Mouse (Mus musculus): ENCODE measurements around the gene Pkdcc. TPM values are rescaled to one million over a fixed set of nuclear protein-coding genes. Genes with fewer than 3 reads are reported as not detected.

Pkdcc gene
- polyA plus RNA-seq, 1 experiment from 2014 or later = 5.1 TPM

- Histone ChIP-seq H3K9me3 (ENCODE audit: control insufficient read depth, low read length) (no peaks in the 10 kb centered on the region), H3K4me1 (ENCODE audit: control insufficient read depth, insufficient read depth, low read length) (0 out of 2 replicates have a peak, but pooled peaks cover 3% of the 10 kb centered on the region), H3K9ac (replicated peaks; ENCODE audit: low read length) (no peak overlapping the region), H3K4me2 (ENCODE audit: low read length) (no peak overlapping the region), H3K27me3 (ENCODE audit: control insufficient read depth, insufficient read depth, low read length) (no peaks in the 10 kb centered on the region), H3K36me3 (ENCODE audit: control insufficient read depth, insufficient read depth, low read length) (no peaks in the 10 kb centered on the region), H3K27ac (replicated peaks; ENCODE audit: low read depth, low read length) (no peak overlapping the region), H3K4me3 (replicated peaks; ENCODE audit: low read depth, low read length) (no peak overlapping the region)
- no peak for DNase-seq
- 90% methylated on average over 8 of the region's 8 CpGs for WGBS
- no peak for ATAC-seq (ENCODE audit: low FRiP score, low TSS enrichment)
Observed at GRCm38 (mm10) chr17:83182061-83182664, 32.9 kb upstream of the Pkdcc start.

GRCm38 (mm10) chr17:83182780-83183179 is 32.3 kb upstream of the Pkdcc start:
- no peaks in the 10 kb centered on the region for H3K36me3 ChIP-seq (ENCODE audit: control insufficient read depth, insufficient read depth, low read length)
- WGBS = 84% methylated on average over 6 of the region's 6 CpGs
- no peak overlapping the region for H3K4me2 ChIP-seq (ENCODE audit: low read length)

GRCm38 (mm10) chr17:83187751-83188565 is 27.1 kb upstream of the Pkdcc start:
- no peak overlapping the region for H3K9ac ChIP-seq (replicated peaks; ENCODE audit: low read length)
- 42% methylated on average over 11 of the region's 11 CpGs for WGBS
- no peaks in the 10 kb centered on the region for H3K36me3 ChIP-seq (ENCODE audit: control insufficient read depth, insufficient read depth, low read length)
- H3K27ac ChIP-seq (replicated peaks; ENCODE audit: low read depth, low read length) = no peak overlapping the region
- no peaks in the 10 kb centered on the region for H3K27me3 ChIP-seq (ENCODE audit: control insufficient read depth, insufficient read depth, low read length)
- ATAC-seq (ENCODE audit: low FRiP score, low TSS enrichment) (no peak), DNase-seq (no peak)
- no peak overlapping the region for H3K4me3 ChIP-seq (replicated peaks; ENCODE audit: low read depth, low read length)
- H3K4me2 ChIP-seq (ENCODE audit: low read length) = no peak overlapping the region
- H3K4me1 ChIP-seq (ENCODE audit: control insufficient read depth, insufficient read depth, low read length) = no peaks in the 10 kb centered on the region
- no peaks in the 10 kb centered on the region for H3K9me3 ChIP-seq (ENCODE audit: control insufficient read depth, low read length)

More at GRCm38 (mm10) chr17:83182780-83183179, 32.3 kb upstream of the Pkdcc start:
- no peak overlapping the region for H3K9ac ChIP-seq (replicated peaks; ENCODE audit: low read length)
- no peaks in the 10 kb centered on the region for H3K27me3 ChIP-seq (ENCODE audit: control insufficient read depth, insufficient read depth, low read length)
- no peak for ATAC-seq (ENCODE audit: low FRiP score, low TSS enrichment)
- DNase-seq = no peak
- no peak overlapping the region for H3K4me3 ChIP-seq (replicated peaks; ENCODE audit: low read depth, low read length)
- H3K27ac ChIP-seq (replicated peaks; ENCODE audit: low read depth, low read length) = no peak overlapping the region
- H3K4me1 ChIP-seq (ENCODE audit: control insufficient read depth, insufficient read depth, low read length) = 0 out of 2 replicates have a peak, but pooled peaks cover 3% of the 10 kb centered on the region
- no peaks in the 10 kb centered on the region for H3K9me3 ChIP-seq (ENCODE audit: control insufficient read depth, low read length)

GRCm38 (mm10) chr17:83190810-83191209 is 24.3 kb upstream of the Pkdcc start:
- Histone ChIP-seq H3K9ac (replicated peaks; ENCODE audit: low read length) (no peak overlapping the region), H3K4me3 (replicated peaks; ENCODE audit: low read depth, low read length) (no peak overlapping the region), H3K27ac (replicated peaks; ENCODE audit: low read depth, low read length) (no peak overlapping the region), H3K4me2 (ENCODE audit: low read length) (no peak overlapping the region), H3K27me3 (ENCODE audit: control insufficient read depth, insufficient read depth, low read length) (peaks cover 4% of the 10 kb centered on the region; the same call in 1 of the 2 replicates), H3K36me3 (ENCODE audit: control insufficient read depth, insufficient read depth, low read length) (no peaks in the 10 kb centered on the region), H3K9me3 (ENCODE audit: control insufficient read depth, low read length) (no peaks in the 10 kb centered on the region), H3K4me1 (ENCODE audit: control insufficient read depth, insufficient read depth, low read length) (no peaks in the 10 kb centered on the region)
- 66% methylated on average over 9 of the region's 9 CpGs for WGBS
- no peak for DNase-seq
- ATAC-seq (ENCODE audit: low FRiP score, low TSS enrichment) = no peak

GRCm38 (mm10) chr17:83194491-83194890 is 20.6 kb upstream of the Pkdcc start:
- Histone ChIP-seq H3K4me2 (ENCODE audit: low read length) (no peak overlapping the region), H3K9me3 (ENCODE audit: control insufficient read depth, low read length) (no peaks in the 10 kb centered on the region), H3K4me3 (replicated peaks; ENCODE audit: low read depth, low read length) (no peak overlapping the region), H3K27ac (replicated peaks; ENCODE audit: low read depth, low read length) (no peak overlapping the region), H3K27me3 (ENCODE audit: control insufficient read depth, insufficient read depth, low read length) (peaks cover 4% of the 10 kb centered on the region; the same call in 1 of the 2 replicates), H3K36me3 (ENCODE audit: control insufficient read depth, insufficient read depth, low read length) (no peaks in the 10 kb centered on the region), H3K4me1 (ENCODE audit: control insufficient read depth, insufficient read depth, low read length) (no peaks in the 10 kb centered on the region), H3K9ac (replicated peaks; ENCODE audit: low read length) (no peak overlapping the region)
- no peak for ATAC-seq (ENCODE audit: low FRiP score, low TSS enrichment)
- WGBS = 90% methylated on average over 4 of the region's 4 CpGs
- no peak for DNase-seq

- H3K9me3 ChIP-seq (ENCODE audit: control insufficient read depth, low read length) = no peaks in the 10 kb centered on the region
- H3K27ac ChIP-seq (replicated peaks; ENCODE audit: low read depth, low read length) = no peak overlapping the region
- no peaks in the 10 kb centered on the region for H3K36me3 ChIP-seq (ENCODE audit: control insufficient read depth, insufficient read depth, low read length)
- no peak overlapping the region for H3K4me2 ChIP-seq (ENCODE audit: low read length)
- no peak overlapping the region for H3K4me3 ChIP-seq (replicated peaks; ENCODE audit: low read depth, low read length)
- 52% methylated on average over 4 of the region's 4 CpGs for WGBS
- DNase-seq = no peak
- no peak for ATAC-seq (ENCODE audit: low FRiP score, low TSS enrichment)
- H3K27me3 ChIP-seq (ENCODE audit: control insufficient read depth, insufficient read depth, low read length) = peaks cover 4% of the 10 kb centered on the region; the same call in 1 of the 2 replicates
- no peak overlapping the region for H3K9ac ChIP-seq (replicated peaks; ENCODE audit: low read length)
- H3K4me1 ChIP-seq (ENCODE audit: control insufficient read depth, insufficient read depth, low read length) = 0 out of 2 replicates have a peak, but pooled peaks cover 6% of the 10 kb centered on the region
Observed at GRCm38 (mm10) chr17:83197361-83197923, 17.6 kb upstream of the Pkdcc start.

- 55% methylated on average over 5 of the region's 5 CpGs for WGBS
- ATAC-seq (ENCODE audit: low FRiP score, low TSS enrichment) (no peak), DNase-seq (peak; percentile 65)
- Histone ChIP-seq H3K36me3 (ENCODE audit: control insufficient read depth, insufficient read depth, low read length) (no peaks in the 10 kb centered on the region), H3K4me1 (ENCODE audit: control insufficient read depth, insufficient read depth, low read length) (peaks cover 9% of the 10 kb centered on the region; the same call in 1 of the 2 replicates), H3K4me2 (ENCODE audit: low read length) (no peak overlapping the region), H3K9ac (replicated peaks; ENCODE audit: low read length) (no peak overlapping the region), H3K4me3 (replicated peaks; ENCODE audit: low read depth, low read length) (no peak overlapping the region), H3K27ac (replicated peaks; ENCODE audit: low read depth, low read length) (no peak overlapping the region), H3K27me3 (ENCODE audit: control insufficient read depth, insufficient read depth, low read length) (peaks cover 9% of the 10 kb centered on the region), H3K9me3 (ENCODE audit: control insufficient read depth, low read length) (no peaks in the 10 kb centered on the region)
Observed at GRCm38 (mm10) chr17:83200469-83200868, 14.6 kb upstream of the Pkdcc start.

- no peak overlapping the region for H3K4me2 ChIP-seq (ENCODE audit: low read length)
- no peak overlapping the region for H3K4me3 ChIP-seq (replicated peaks; ENCODE audit: low read depth, low read length)
- no peak overlapping the region for H3K27ac ChIP-seq (replicated peaks; ENCODE audit: low read depth, low read length)
- H3K4me1 ChIP-seq (ENCODE audit: control insufficient read depth, insufficient read depth, low read length) = peaks cover 9% of the 10 kb centered on the region; the same call in 1 of the 2 replicates
- no peaks in the 10 kb centered on the region for H3K9me3 ChIP-seq (ENCODE audit: control insufficient read depth, low read length)
- DNase-seq (no peak), ATAC-seq (ENCODE audit: low FRiP score, low TSS enrichment) (no peak)
- H3K9ac ChIP-seq (replicated peaks; ENCODE audit: low read length) = no peak overlapping the region
- peaks cover 17% of the 10 kb centered on the region for H3K27me3 ChIP-seq (ENCODE audit: control insufficient read depth, insufficient read depth, low read length)
- 27% methylated on average over 6 of the region's 6 CpGs for WGBS
- no peaks in the 10 kb centered on the region for H3K36me3 ChIP-seq (ENCODE audit: control insufficient read depth, insufficient read depth, low read length)
Observed at GRCm38 (mm10) chr17:83201257-83201656, 13.8 kb upstream of the Pkdcc start.

Measured in midbrain, embryonic 14.5 days (tissue).